Mouse (Mus musculus): ENCODE results near the gene Gm20715.

GRCm38 (mm10) chr7:6361756-6362155 lies 48.3 kb upstream of the Gm20715 start:
- TF ChIP-seq TAL1 (IDR thresholded peaks at IDR 0.05; ENCODE audit: low read length) (no peak), GATA1 (IDR thresholded peaks at IDR 0.05; ENCODE audit: low read length) (no peak)

Measured in erythroblast, embryonic 14.5 days (primary cell).